Mouse (Mus musculus) left cerebral cortex, adult 18-20 months (tissue): Measurements from ENCODE around the gene Atp2b2. TPM values are rescaled to one million over a fixed set of nuclear protein-coding genes. Genes with fewer than 3 reads are reported as not detected.
"Not testable (repeated sequence)": the region's sequence is repeated elsewhere in the genome, so short reads cannot be mapped to it uniquely, and the experiment has no call there.

Experiments used
- DNase-seq, 2 experiments: peaks; one replicate each; pipeline ENCODE4 v3.0.0; 2021 to 2022; ENCODE audit warnings: low spot score in 2 of 2, mixed read lengths in 1 of 2
- microRNA-seq, 2 experiments: library from miRNA; unstranded; fragments of <30 nt; microRNA quantifications; one replicate each; pipeline ENCODE4 v1.2.0; 2021
- total RNA-seq, 2 experiments: library from RNA; stranded (reverse); gene quantifications; 2 replicates each; pipeline ENCODE4 v1.2.3; 2021

Gene Atp2b2
- total RNA-seq, 2 experiments from 2014 or later: 569 to 617 TPM

DNA sequence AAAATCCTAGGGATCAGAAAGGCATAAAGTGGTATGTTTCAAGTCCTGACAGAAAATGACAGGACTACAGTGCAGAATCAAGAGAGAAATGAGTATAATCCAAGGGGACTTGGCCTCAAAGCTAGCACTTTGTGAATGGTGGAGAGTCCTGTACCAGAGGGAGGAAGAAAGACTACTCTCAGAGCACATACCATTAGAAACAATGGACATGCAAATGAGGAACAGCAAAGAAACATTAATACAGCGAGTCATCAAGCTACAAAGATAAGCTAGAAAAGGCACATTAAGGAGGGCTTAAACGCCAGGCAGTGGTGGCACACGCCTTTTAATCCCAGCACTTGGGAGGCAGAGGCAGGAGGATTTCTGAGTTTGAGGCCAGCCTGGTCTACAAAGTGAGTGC is 311.1 kb downstream of the Atp2b2 start:
- no peak for DNase-seq

- no peak for DNase-seq
Observed at GRCm38 (mm10) chr6:113728181-113728580, 314.2 kb downstream of the Atp2b2 start.

GRCm38 (mm10) chr6:113721061-113721460 is 321.4 kb downstream of the Atp2b2 start:
- DNase-seq: no peak

DNA sequence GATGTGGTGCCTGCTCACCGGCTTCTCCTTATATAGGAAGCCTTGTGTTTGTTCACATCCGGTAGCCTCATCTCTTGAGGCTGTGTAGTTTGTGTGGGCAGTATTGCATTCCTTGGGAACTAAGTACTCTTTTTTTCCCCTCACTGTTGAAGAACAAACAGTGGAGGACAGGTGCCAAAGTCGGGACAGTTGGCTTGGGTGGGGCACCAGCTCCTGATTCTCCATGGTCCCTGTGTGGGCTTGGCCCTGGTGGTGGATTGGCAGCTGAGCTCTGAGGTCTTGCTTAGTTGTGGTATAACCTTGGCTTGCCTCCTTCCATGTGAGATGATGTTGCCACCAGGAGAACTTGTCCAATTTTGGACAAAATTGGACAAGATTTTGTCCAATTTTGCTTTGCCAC is 322.5 kb downstream of the Atp2b2 start, which contains the start of gene Ghrl:
TSS of gene Ghrl (minus strand) at position 3 of the 400 bp plus-strand sequence.
- no peak for DNase-seq

- no peak for DNase-seq
Observed at GRCm38 (mm10) chr6:113717541-113717940, 324.9 kb downstream of the Atp2b2 start.

DNA sequence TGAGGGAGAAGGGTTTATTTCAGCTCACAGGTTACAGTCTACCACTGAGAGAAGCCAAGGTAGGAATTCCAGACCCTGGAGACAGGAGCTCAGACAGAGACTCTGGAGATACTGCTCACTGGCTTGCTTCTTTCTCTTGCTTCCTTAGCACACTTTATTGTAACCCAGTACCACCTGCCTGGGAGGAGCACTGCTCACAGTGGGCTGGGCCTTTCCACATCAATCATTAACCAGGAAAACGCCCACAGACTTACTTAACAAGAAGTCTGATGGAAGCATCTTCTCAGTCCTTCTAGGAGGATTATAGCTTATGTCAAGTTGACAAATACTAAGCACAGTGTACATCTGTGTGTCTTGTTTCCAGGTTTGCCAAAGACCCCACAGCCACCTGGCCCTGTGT is 327.6 kb downstream of the Atp2b2 start:
- DNase-seq: no peak

GRCm38 (mm10) chr6:113714276-113714675 is 328.1 kb downstream of the Atp2b2 start:
- DNase-seq: peak in 1 of 2 experiments; percentile 17

- DNase-seq: not testable (repeated sequence)
Observed at GRCm38 (mm10) chr6:113713389-113713788, 329.0 kb downstream of the Atp2b2 start.

DNA sequence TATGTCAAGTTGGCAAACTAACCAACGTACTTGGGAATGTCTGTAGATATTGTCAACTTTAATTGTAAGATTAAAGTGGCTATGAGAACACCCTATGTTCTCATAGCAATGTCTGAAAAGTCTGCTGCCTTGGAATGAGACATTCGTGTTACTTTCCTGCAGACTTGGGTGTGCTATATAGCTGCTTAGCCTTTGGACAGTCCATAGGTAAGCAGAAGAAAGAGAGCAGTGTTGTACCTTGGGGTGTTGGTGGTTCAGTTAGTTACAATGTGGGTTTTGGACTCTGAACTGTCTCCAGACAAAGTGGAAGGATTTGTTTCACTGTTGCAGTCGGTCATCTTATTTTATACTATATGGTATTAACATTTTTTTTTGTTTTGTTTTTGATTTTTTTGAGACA is 329.7 kb downstream of the Atp2b2 start:
- DNase-seq: no peak

GRCm38 (mm10) chr6:113697222-113698205 is 344.9 kb downstream of the Atp2b2 start:
- DNase-seq: no peak

GRCm38 (mm10) chr6:113696582-113697221 is 345.7 kb downstream of the Atp2b2 start, which contains the start of gene Tatdn2:
Tatdn2 (plus strand) TSS chr6:113697050.
- peak; percentile 92 to 97 for DNase-seq

DNA sequence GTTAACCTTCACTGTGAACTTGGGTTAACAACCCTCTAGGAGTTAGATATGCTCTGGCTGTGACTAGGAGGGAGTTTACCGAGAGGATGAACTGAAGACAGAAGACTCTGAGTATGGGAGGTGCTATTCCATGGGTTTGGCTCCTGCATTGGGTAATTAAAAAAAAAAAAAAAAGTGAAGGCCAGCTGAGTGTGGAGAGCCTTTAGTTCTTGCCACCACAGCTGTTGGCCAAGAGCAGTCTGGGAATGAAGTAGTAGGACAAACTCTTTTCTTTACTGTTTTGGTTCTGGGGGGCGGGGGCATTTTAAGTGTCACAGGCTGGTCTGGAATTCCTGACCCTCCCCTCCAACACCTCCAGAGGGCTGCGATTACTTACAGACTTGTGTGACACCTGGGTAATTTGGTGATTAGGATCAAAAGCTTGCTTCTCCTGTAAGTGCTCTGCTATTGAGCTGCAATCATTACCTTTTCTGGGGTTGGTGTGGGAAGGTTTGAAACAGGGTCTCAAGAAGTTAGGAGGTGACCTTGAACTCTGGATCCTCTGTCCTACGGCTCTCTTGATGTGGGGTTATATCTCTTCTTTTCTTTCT is 346.6 kb downstream of the Atp2b2 start:
- DNase-seq: no peak

DNA sequence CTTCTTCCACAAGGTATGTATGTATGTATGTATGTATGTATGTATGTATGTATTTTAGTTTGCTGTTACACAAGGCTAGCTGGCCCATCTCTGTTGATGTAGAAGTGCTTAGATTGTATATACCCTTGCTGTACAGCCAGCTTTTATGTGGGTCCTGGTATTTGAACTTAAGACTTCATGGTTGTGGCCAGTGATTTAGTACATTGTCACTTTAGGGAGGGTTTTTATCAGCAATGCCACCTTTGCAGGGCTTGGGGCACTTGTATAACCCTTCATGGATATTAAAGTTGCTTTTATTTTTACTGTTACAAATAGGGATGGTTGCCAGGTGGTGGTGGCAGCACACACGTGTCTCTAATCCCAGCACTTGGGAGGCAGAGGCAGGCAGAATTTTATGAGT is 347.2 kb downstream of the Atp2b2 start:
- DNase-seq: no peak

Small RNAs within 50 kb of the gene (microRNA-seq; reads per million reads assigned to microRNA genes)
- 1.3 to 1.7 reads per million in 2 experiments for gene Mir7042

Other genes starting within 250 kb of the Atp2b2 start
- 10 to 100 TPM; 71.3 to 76.3 TPM for gene Slc6a11, start 88.6 kb upstream of the Atp2b2 start, total RNA-seq
- 100 to 1,000 TPM; 288 to 289 TPM for gene Slc6a1, start 240.0 kb upstream of the Atp2b2 start, total RNA-seq